Mouse (Mus musculus) E14TG2a.4 (cell line): ENCODE results near the gene Pofut2.

Experiments
- CTCF ChIP-seq: conservative IDR thresholded peaks from 2 replicates; pipeline ENCODE4 v1.5.1; 2014; ENCODE audit warnings: low read length
- NANOG ChIP-seq: IDR thresholded peaks from 2 replicates; pipeline ENCODE4 v1.6.1; 2014; ENCODE audit warnings: borderline replicate concordance, low read length, mixed read lengths
- POU5F1 ChIP-seq: IDR thresholded peaks from 2 replicates; pipeline ENCODE4 v1.6.1; 2014; ENCODE audit warnings: low read length, borderline replicate concordance

DNA sequence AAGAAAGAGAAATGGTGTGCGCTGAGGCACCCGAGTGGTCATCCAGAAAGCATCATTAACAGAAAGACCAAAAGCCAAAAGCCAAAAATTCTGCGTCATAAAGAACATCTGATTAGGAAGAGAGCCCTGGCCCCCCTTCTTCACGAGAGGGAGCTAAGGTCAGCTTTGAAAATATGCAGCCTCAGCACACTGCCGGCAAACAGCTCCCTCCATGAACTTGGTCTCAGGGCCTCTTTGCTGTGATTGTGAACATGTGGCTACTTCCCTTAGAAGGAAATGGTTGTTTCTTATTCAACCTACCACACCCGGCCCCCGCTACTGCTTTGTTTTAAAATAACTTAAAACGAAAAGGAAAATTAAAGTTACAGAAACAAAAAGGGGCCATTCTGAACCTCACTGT lies 44.4 kb upstream of the Pofut2 start:
- TF ChIP-seq CTCF (no peak), POU5F1 (no peak), NANOG (no peak)
